Mouse (Mus musculus) inflammation-experienced regulatory T-cells, adult 6 months (primary cell): ENCODE data around the gene Abcb9. TPM values are rescaled to one million over a fixed set of nuclear protein-coding genes. Genes with fewer than 3 reads are reported as not detected.
A peak's percentile ranks its signal among the peaks of the same experiment; 100 is the strongest.
"Not testable (repeated sequence)": the region's sequence is repeated elsewhere in the genome, so short reads cannot be mapped to it uniquely, and the experiment has no call there.

Source experiments
- ATAC-seq: one replicate; pipeline ENCODE4 v1.8.0; 2017
- polyA plus RNA-seq, 3 experiments: library from polyadenylated mRNA; unstranded; fragments of 100-300 nt; shearing (Covaris generic); gene quantifications; one replicate each; pipeline ENCODE4 v1.2.1; 2017

Abcb9 gene
- polyA plus RNA-seq, 3 experiments from 2014 or later: 13.2 to 23.3 (median 16.7) TPM

GRCm38 (mm10) chr5:124056956-124057355 lies 38.6 kb downstream of the Abcb9 start:
- ATAC-seq: no peak

- ATAC-seq: no peak
Observed at GRCm38 (mm10) chr5:124056219-124056618, 39.4 kb downstream of the Abcb9 start.

- ATAC-seq: not testable (repeated sequence)
Observed at GRCm38 (mm10) chr5:124052641-124053040, 43.0 kb downstream of the Abcb9 start.

- ATAC-seq: no peak
Observed at GRCm38 (mm10) chr5:124051899-124052491, 43.6 kb downstream of the Abcb9 start.

GRCm38 (mm10) chr5:124050095-124051050 lies 45.2 kb downstream of the Abcb9 start:
- ATAC-seq: peak; percentile 82

GRCm38 (mm10) chr5:124049249-124050045 lies 46.2 kb downstream of the Abcb9 start:
- ATAC-seq: no peak

GRCm38 (mm10) chr5:124046741-124047401 lies 48.7 kb downstream of the Abcb9 start:
- no peak for ATAC-seq

GRCm38 (mm10) chr5:124045453-124046010 lies 50.1 kb downstream of the Abcb9 start:
- no peak for ATAC-seq

GRCm38 (mm10) chr5:124043999-124044398 lies 51.6 kb downstream of the Abcb9 start:
- ATAC-seq: no peak

GRCm38 (mm10) chr5:124043212-124043978 lies 52.2 kb downstream of the Abcb9 start:
- no peak for ATAC-seq

GRCm38 (mm10) chr5:124041097-124041496 lies 54.5 kb downstream of the Abcb9 start:
- ATAC-seq: no peak

GRCm38 (mm10) chr5:124039602-124040001 lies 56.0 kb downstream of the Abcb9 start:
- ATAC-seq: no peak

GRCm38 (mm10) chr5:124036836-124037235 lies 58.8 kb downstream of the Abcb9 start:
- no peak for ATAC-seq

GRCm38 (mm10) chr5:124036341-124036740 lies 59.3 kb downstream of the Abcb9 start:
- ATAC-seq: peak; percentile 22

- ATAC-seq: peak; percentile 44
Observed at GRCm38 (mm10) chr5:124035806-124036205, 59.8 kb downstream of the Abcb9 start.

GRCm38 (mm10) chr5:124035406-124035805 lies 60.2 kb downstream of the Abcb9 start:
- ATAC-seq: no peak

GRCm38 (mm10) chr5:124034471-124034870 lies 61.1 kb downstream of the Abcb9 start:
- ATAC-seq: peak; percentile 70

- ATAC-seq: peak; percentile 51
Observed at GRCm38 (mm10) chr5:124032001-124032508, 63.5 kb downstream of the Abcb9 start, which contains the start of gene Vps37b. Gene Vps37b, minus strand, starts transcription at chr5:124032270.

- ATAC-seq: no peak
Observed at GRCm38 (mm10) chr5:124031068-124031955, 64.3 kb downstream of the Abcb9 start.
